Mouse (Mus musculus) G1E (cell line): ENCODE data around the gene Lrch1. TPM values are rescaled to one million over a fixed set of nuclear protein-coding genes. Genes with fewer than 3 reads are reported as not detected.

Experiments
- ATAC-seq: 2 replicates; pipeline ENCODE4 v1.8.0; 2016; ENCODE audit warnings: mild to moderate bottlenecking; ENCODE audit not compliant: insufficient number of reproducible peaks, poor library complexity, low FRiP score, severe bottlenecking; ENCODE audit errors: extremely low read depth
- DNase-seq: peaks from one replicate; pipeline ENCODE4 v3.0.0; 2012; ENCODE audit warnings: low spot score
- H3K27me3 ChIP-seq: 2 replicates; pipeline ENCODE4 v1.6.1; 2012; ENCODE audit warnings: mild to moderate bottlenecking, low read length, inconsistent platforms; ENCODE audit not compliant: insufficient read depth
- H3K36me3 ChIP-seq: replicated peaks from 2 replicates; pipeline ENCODE3; 2012; ENCODE audit warnings: mild to moderate bottlenecking, inconsistent platforms
- H3K4me1 ChIP-seq: 2 replicates; pipeline ENCODE4 v1.6.1; 2012; ENCODE audit warnings: low read depth, low read length, inconsistent platforms, mixed read lengths; ENCODE audit not compliant: insufficient read depth
- H3K4me3 ChIP-seq: 2 replicates; pipeline ENCODE4 v1.5.1; 2012; ENCODE audit warnings: low read depth, mild to moderate bottlenecking, inconsistent platforms, low read length, moderate library complexity, mixed read lengths
- H3K9me3 ChIP-seq: replicated peaks from 2 replicates; pipeline ENCODE4 v1.6.1; 2012; ENCODE audit warnings: inconsistent platforms
- CTCF ChIP-seq: IDR thresholded peaks from 2 replicates; pipeline ENCODE4 v1.5.1; 2012; ENCODE audit warnings: low read depth, low read length, inconsistent platforms, mixed read lengths
- GATA1 ChIP-seq: IDR thresholded peaks from 2 replicates; pipeline ENCODE4 v1.6.1; 2012; ENCODE audit warnings: borderline replicate concordance, low read length, inconsistent platforms, mixed read lengths
- GATA2 ChIP-seq: IDR thresholded peaks from 2 replicates; pipeline ENCODE4 v1.6.1; 2012; ENCODE audit warnings: low read depth, low read length, inconsistent platforms, borderline replicate concordance
- POLR2AphosphoS5 ChIP-seq: IDR thresholded peaks from 2 replicates; pipeline ENCODE4 v1.6.1; 2012; ENCODE audit warnings: low read depth, low read length, inconsistent platforms; ENCODE audit not compliant: insufficient replicate concordance
- TAL1 ChIP-seq: conservative IDR thresholded peaks from 2 replicates; pipeline ENCODE4 v1.6.1; 2012; ENCODE audit warnings: low read depth, low read length, inconsistent platforms, mixed read lengths
- polyA plus RNA-seq: library from polyadenylated mRNA; stranded (reverse); fragments of >175 nt; gene quantifications from 2 replicates; pipeline ENCODE4 v1.2.3, GENCODE M21; 2012
- total RNA-seq, 2 experiments: library from RNA; stranded (forward) in 1 of 2; stranded (reverse) in 1 of 2; fragments of 200-1000 nt in 1 of 2; fragments of >200 nt in 1 of 2; fragmentation: Nextera tagmentation in 1 of 2; gene quantifications; 2 replicates each; pipeline ENCODE4 v1.2.3; 2014 to 2017

Lrch1 gene
- total and polyA plus RNA-seq, 3 experiments = 0.16 TPM; not detected in 2

GRCm38 (mm10) chr14:74948426-74949240 is 957 bp upstream of the Lrch1 start:
- DNase-seq = no peak
- Histone ChIP-seq H3K9me3 (peaks cover 10% of the 10 kb centered on the region; the same call in 1 of the 2 replicates), H3K27me3 (peaks cover 6% of the 10 kb centered on the region; the same call in 1 of the 2 replicates), H3K4me1 (no peaks in the 10 kb centered on the region), H3K4me3 (no peak overlapping the region), H3K36me3 (no peaks in the 10 kb centered on the region)
- no peak for TF ChIP-seq GATA1
- TF ChIP-seq GATA2 = no peak
- TF ChIP-seq POLR2AphosphoS5 = no peak
- TF ChIP-seq CTCF = no peak
- no peak for TF ChIP-seq TAL1
- no peak for ATAC-seq

- Histone ChIP-seq H3K4me1 (no peaks in the 10 kb centered on the region), H3K36me3 (no peaks in the 10 kb centered on the region), H3K4me3 (no peak overlapping the region; the same call in 1 of the 2 replicates), H3K9me3 (peaks cover 10% of the 10 kb centered on the region; the same call in 1 of the 2 replicates), H3K27me3 (peaks cover 6% of the 10 kb centered on the region; the same call in 1 of the 2 replicates)
- no peak for ATAC-seq
- DNase-seq = no peak
- no peak for TF ChIP-seq GATA1
- TF ChIP-seq TAL1 = no peak
- no peak for TF ChIP-seq GATA2
- no peak for TF ChIP-seq POLR2AphosphoS5
- TF ChIP-seq CTCF = no peak
These were observed 329 bp upstream of the Lrch1 start for GRCm38 (mm10) chr14:74948014-74948396.

GRCm38 (mm10) chr14:74946751-74947375 is 813 bp downstream of the Lrch1 start:
- no peak for DNase-seq
- Histone ChIP-seq H3K36me3 (no peaks in the 10 kb centered on the region), H3K9me3 (peaks cover 10% of the 10 kb centered on the region; the same call in 1 of the 2 replicates), H3K27me3 (peaks cover 6% of the 10 kb centered on the region; the same call in 1 of the 2 replicates), H3K4me3 (peak overlapping the region; percentile 3; the same call in 1 of the 2 replicates), H3K4me1 (no peaks in the 10 kb centered on the region)
- no peak for ATAC-seq
- TF ChIP-seq POLR2AphosphoS5 (no peak), GATA2 (no peak), GATA1 (no peak), TAL1 (no peak), CTCF (no peak)

GRCm38 (mm10) chr14:74946321-74946750 is 1.3 kb downstream of the Lrch1 start:
- TF ChIP-seq GATA1 (no peak), GATA2 (no peak), CTCF (no peak), TAL1 (no peak), POLR2AphosphoS5 (no peak)
- Histone ChIP-seq H3K4me3 (no peak overlapping the region), H3K36me3 (no peaks in the 10 kb centered on the region), H3K27me3 (peaks cover 6% of the 10 kb centered on the region; the same call in 1 of the 2 replicates), H3K9me3 (peaks cover 10% of the 10 kb centered on the region; the same call in 1 of the 2 replicates), H3K4me1 (no peaks in the 10 kb centered on the region)
- ATAC-seq (no peak), DNase-seq (no peak)

- ATAC-seq = no peak
These were observed 2.1 kb downstream of the Lrch1 start for GRCm38 (mm10) chr14:74945266-74946215.

More at GRCm38 (mm10) chr14:74945266-74946215, 2.1 kb downstream of the Lrch1 start:
- peaks cover 6% of the 10 kb centered on the region; the same call in 1 of the 2 replicates for H3K27me3 ChIP-seq
- H3K4me3 ChIP-seq = no peak overlapping the region
- H3K9me3 ChIP-seq = peaks cover 10% of the 10 kb centered on the region; the same call in 1 of the 2 replicates
- no peaks in the 10 kb centered on the region for H3K36me3 ChIP-seq
- H3K4me1 ChIP-seq = no peaks in the 10 kb centered on the region
- DNase-seq = no peak
- no peak for TF ChIP-seq POLR2AphosphoS5
- no peak for TF ChIP-seq GATA2
- no peak for TF ChIP-seq GATA1
- no peak for TF ChIP-seq CTCF
- TF ChIP-seq TAL1 = no peak
